Mouse (Mus musculus): Measurements from ENCODE around the gene Klhl26.

The Klhl26 gene

DNA sequence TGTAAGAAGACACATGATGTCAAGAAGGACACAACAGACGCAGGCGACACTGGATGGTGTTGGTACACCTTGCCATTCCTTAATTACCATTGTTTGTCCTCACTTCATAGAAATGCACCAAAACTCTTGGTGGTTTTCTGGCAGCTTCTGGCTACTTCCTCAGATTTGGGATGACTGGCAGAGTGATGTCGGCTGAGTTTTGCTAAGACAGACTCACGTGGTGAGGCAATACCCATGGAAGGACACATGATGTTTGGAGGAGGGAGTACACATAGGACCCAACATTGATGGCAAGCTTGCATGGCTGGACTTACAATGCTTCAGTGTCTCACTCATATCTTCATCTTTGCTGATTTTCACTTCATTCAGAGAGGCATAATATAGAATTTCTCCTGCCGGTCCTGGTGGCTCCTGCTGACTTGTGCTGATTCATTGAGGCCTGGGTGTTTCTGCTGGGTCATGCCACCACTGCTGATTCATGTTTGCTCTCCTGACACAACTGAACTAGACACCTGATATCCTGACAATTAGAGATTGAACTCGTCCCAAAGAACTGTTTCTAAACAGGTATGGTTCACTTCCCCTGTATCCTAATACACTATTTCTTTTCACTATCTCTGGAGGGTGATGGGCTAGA lies 62.3 kb downstream of the Klhl26 start:
- WGBS: 79% methylated on average over 6 of the region's 6 CpGs

DNA sequence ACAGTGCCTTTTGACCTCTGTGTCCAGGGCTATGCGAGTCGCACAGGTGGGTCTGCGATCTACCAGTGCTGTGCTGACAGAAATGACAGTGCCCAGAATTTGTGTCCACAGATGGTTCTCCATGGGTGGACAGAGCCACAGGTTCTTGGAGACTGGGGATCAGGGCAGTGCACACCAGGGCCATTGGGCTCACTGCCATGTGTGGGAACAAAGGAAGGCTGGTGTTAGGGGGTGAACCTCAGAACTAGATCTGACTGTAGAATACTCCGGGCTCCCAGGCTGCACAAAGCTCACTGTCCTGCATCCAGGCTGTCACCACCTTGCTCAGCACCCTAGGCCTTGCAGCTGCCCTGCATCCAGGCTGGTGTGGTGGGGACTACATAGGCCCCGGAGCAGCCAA lies 66.5 kb downstream of the Klhl26 start:
- 92% methylated on average over 5 of the region's 5 CpGs for WGBS

DNA sequence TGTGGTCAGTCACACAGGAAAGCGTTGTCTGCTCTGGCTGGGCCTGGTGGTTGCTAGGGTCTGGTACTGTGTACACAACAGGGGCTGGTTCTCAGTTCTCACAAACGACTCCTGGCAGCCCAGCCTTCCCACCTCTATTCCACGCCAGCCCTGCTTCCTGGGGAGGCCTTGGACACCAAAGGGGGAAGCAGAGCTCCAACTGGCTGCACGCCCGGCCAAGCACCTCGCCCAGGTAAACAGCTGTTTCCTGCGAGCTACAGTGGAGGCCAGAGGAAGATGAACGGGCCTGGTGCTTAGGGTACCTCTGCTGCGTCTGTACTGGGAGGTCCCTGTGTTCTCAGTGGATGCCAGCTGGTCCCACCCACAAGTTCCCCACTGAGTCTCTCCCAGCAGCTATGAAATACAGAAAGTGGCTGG lies 67.3 kb downstream of the Klhl26 start:
- 28% methylated on average over 9 of the region's 9 CpGs for WGBS

DNA sequence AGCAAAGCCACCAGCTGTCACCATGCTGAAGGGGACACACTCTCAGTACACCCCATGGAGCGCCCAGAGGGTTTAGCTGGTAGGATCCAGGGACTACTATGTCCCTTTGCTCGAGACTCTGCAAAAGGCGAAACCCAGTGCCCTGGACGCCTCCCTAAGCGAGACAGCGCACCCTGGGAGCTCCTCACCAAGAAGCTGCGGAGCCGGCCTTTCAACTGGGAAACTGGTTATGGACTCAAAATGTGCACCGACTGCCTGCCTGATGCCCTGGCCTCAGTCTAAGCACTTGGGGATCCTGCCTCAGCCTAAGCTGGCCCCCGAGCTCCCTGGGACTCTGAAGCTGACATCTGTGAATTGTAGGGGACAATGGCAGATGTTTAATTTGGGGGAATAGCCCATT lies 67.7 kb downstream of the Klhl26 start:
- 81% methylated on average over 10 of the region's 10 CpGs for WGBS

DNA sequence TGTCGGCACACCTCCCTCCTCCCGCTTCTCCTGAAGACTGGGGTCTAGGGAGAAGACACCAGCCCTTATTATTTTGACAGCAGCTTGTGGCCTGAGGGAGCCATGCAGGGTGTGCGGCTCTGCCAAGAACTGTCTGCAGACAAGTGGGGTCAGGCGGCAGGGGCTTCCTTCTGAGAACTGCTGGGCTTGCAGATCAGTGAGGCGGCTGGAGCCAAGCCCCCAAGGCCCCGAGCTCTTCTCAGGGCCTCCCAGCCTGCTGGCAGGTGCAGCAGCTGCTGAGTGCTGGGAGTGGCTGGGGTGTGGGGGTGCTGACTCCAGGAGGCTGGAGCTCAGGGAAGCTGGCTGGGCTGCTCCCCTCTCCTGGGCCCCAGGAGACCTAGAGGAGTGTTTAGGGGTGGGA lies 68.5 kb downstream of the Klhl26 start:
- 68% methylated on average over 6 of the region's 6 CpGs for WGBS

DNA sequence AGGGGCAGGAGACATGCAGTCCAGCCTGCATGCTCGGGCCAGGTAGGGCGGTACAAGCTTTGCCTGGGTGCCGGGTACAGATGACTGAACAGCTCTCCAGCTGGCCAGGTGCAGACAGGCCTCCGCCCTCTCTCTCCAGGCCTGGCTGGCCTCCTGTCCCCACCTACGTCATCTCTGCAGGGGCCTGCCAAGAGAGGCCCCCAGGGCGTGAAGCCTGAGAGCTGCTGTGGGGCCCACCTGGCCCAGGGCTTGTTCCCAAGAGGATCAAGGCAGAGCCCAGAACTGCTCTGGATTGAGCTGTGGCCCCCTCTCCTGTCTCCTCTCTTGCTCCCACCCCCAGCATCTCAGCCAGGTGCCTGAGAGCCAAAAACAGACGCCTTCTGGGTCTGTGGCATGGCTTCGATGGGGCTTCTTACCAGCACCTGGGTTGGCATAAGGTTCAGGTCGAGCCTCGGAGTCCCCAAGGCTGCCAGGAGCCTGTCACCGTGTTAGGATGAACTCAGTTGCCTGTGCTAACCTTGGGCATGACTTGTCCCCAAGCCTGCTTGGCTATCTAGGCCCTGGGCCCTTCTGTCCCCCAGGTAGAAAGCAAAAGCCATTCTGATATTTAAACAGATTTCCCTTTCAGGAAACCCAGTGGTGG lies 70.2 kb downstream of the Klhl26 start:
- WGBS: 77% methylated on average over 11 of the region's 11 CpGs

DNA sequence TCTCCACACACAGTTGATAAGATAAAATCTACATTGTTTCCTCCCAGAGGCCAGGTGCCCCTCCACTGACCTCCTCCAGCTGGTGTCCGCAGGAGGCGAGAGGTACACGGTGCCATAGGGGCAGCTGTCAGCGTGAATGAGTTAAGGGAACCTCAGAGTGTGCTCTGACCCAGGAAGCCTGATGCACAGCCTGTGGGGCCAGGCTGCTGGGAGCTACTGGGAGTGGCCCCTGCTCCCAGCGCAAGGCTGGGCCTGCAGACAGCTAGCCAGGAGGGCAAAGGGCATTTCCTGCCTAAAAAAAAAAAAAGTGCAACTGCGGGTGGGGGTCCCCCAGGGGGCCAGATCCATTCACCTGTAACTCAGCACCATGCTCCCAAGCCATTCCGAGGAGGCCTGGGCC lies 71.6 kb downstream of the Klhl26 start:
- 81% methylated on average over 7 of the region's 7 CpGs for WGBS

DNA sequence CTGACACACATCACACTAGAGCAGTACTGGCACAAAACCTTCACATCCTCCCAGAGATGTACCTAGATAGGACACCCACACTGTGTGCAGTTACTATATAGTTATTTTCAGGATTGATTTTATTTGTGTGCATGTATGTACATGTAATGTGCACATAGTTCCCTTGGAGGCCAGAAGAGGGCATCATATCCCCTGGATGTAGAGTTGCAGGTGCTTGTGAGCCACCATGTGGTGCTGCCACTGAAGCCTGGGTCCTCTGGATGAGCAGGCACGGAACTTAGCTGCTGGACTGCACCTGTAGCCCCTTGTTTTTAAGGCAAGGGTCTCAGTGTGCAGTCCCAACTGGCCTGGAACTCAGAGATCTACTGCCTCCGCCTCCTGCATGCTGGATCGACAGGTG lies 72.6 kb downstream of the Klhl26 start:
- WGBS: 98% methylated on average over 3 of the region's 3 CpGs

Data from cerebral cortex, adult 2 months (tissue).